Mouse (Mus musculus) intestine, postnatal 0 days (tissue): Measurements from ENCODE around the gene Zfp207. TPM values are rescaled to one million over a fixed set of nuclear protein-coding genes. Genes with fewer than 3 reads are reported as not detected.

ENCODE experiments used
- ATAC-seq: fragments of 200-750 bp; cut with Nextera tagmentation; 2 replicates; pipeline ENCODE4 v1.8.0; 2017; ENCODE audit warnings: mild to moderate bottlenecking, moderate TSS enrichment, moderate library complexity
- H3K27ac ChIP-seq: fragments of 300-500 bp; sonication (generic); 2 replicates; pipeline ENCODE4 v1.5.1; 2014; ENCODE audit warnings: mild to moderate bottlenecking, low read depth, low read length, moderate library complexity
- H3K27me3 ChIP-seq: fragments of 300-500 bp; sonication (generic); replicated peaks from 2 replicates; pipeline ENCODE4 v1.6.1; 2014; ENCODE audit warnings: low read length, mixed read lengths; ENCODE audit not compliant: control insufficient read depth, insufficient read depth
- H3K36me3 ChIP-seq: fragments of 300-500 bp; sonication (generic); 2 replicates; pipeline ENCODE4 v1.6.1; 2014; ENCODE audit warnings: mild to moderate bottlenecking, moderate library complexity; ENCODE audit not compliant: control insufficient read depth, insufficient read depth
- H3K4me1 ChIP-seq: fragments of 300-500 bp; sonication (generic); replicated peaks from 2 replicates; pipeline ENCODE4 v1.6.1; 2014; ENCODE audit warnings: antibody characterized with exemption, low read length, mixed read lengths; ENCODE audit not compliant: control insufficient read depth, insufficient read depth
- H3K4me2 ChIP-seq: fragments of 300-500 bp; sonication (generic); replicated peaks from 2 replicates; pipeline ENCODE4 v1.6.1; 2014; ENCODE audit warnings: low read depth, mild to moderate bottlenecking, moderate library complexity
- H3K4me3 ChIP-seq: fragments of 300-500 bp; sonication (generic); 2 replicates; pipeline ENCODE4 v1.5.1; 2014; ENCODE audit warnings: low read depth, low read length
- H3K9ac ChIP-seq: fragments of 300-500 bp; sonication (generic); 2 replicates; pipeline ENCODE4 v1.6.1; 2014; ENCODE audit warnings: mild to moderate bottlenecking, low read depth, low read length
- H3K9me3 ChIP-seq: fragments of 300-500 bp; sonication (generic); 2 replicates; pipeline ENCODE4 v1.6.1; 2016; ENCODE audit warnings: mixed run types; ENCODE audit not compliant: control insufficient read depth
- CTCF ChIP-seq: sonication (generic); IDR thresholded peaks from 2 replicates; pipeline ENCODE4 v1.5.1; 2016; ENCODE audit warnings: low read depth, mild to moderate bottlenecking, control low read depth, antibody characterized with exemption, moderate library complexity
- WGBS: fragments of 180-500 bp; shearing (Covaris S2); extraction: QIAGEN DNeasy Blood & Tissue Kit; methylation state at CpG from one replicate; pipeline ENCODE4 v1.1.7; 2014; 5-methylcytosine and 5-hydroxymethylcytosine counted together
- polyA plus RNA-seq: library from polyadenylated mRNA; unstranded; fragments of >200 nt; fragmentation: Nextera tagmentation; extraction: Ambion mirVana; gene quantifications from 2 replicates; pipeline ENCODE4 v1.2.1, GENCODE M21; 2015

Gene Zfp207
- polyA plus RNA-seq, 1 experiment from 2014 or later: 113 TPM

GRCm38 (mm10) chr11:80452242-80452641 lies 69.2 kb downstream of the Zfp207 start:
- no peak for TF ChIP-seq CTCF
- no peaks in the 10 kb centered on the region for H3K9me3 ChIP-seq
- no peak overlapping the region for H3K4me3 ChIP-seq
- peaks cover 42% of the 10 kb centered on the region for H3K36me3 ChIP-seq
- no peak overlapping the region for H3K4me2 ChIP-seq
- 75% methylated on average over 3 of the region's 3 CpGs for WGBS
- no peaks in the 10 kb centered on the region for H3K4me1 ChIP-seq
- no peak overlapping the region for H3K9ac ChIP-seq
- no peak for ATAC-seq
- H3K27me3 ChIP-seq: no peaks in the 10 kb centered on the region
- no peak overlapping the region for H3K27ac ChIP-seq

GRCm38 (mm10) chr11:80453198-80453597 lies 70.1 kb downstream of the Zfp207 start:
- Histone ChIP-seq H3K27me3 (no peaks in the 10 kb centered on the region), H3K9ac (no peak overlapping the region), H3K27ac (no peak overlapping the region), H3K4me3 (no peak overlapping the region), H3K36me3 (peaks cover 41% of the 10 kb centered on the region), H3K9me3 (no peaks in the 10 kb centered on the region), H3K4me2 (no peak overlapping the region), H3K4me1 (no peaks in the 10 kb centered on the region)
- WGBS: 89% methylated on average over 1 of the region's 1 CpGs
- ATAC-seq: no peak
- no peak for TF ChIP-seq CTCF

Other genes starting within 250 kb of the Zfp207 start
- 15.0 and 16.3 TPM in 2 replicates for gene Tefm, start 241.1 kb upstream of the Zfp207 start, polyA plus RNA-seq
- 11.7 and 11.9 TPM in 2 replicates for gene Adap2, start 229.2 kb upstream of the Zfp207 start, polyA plus RNA-seq
- gene Rnf135, start 199.4 kb upstream of the Zfp207 start, polyA plus RNA-seq: 8.9 and 9.1 TPM in 2 replicates
- 20.7 and 21.3 TPM in 2 replicates for gene Rhot1, start 174.3 kb upstream of the Zfp207 start, polyA plus RNA-seq
- gene Rhbdl3, start 82.4 kb upstream of the Zfp207 start, polyA plus RNA-seq: 1.3 and 1.4 TPM in 2 replicates
- gene 5730455P16Rik, start 5.2 kb upstream of the Zfp207 start, polyA plus RNA-seq: 8.7 and 9.1 TPM in 2 replicates
- 156 and 171 TPM in 2 replicates for gene Psmd11, start 45.3 kb downstream of the Zfp207 start, polyA plus RNA-seq
- gene Cdk5r1, start 93.7 kb downstream of the Zfp207 start, polyA plus RNA-seq: 0.61 and 0.64 TPM in 2 replicates